Mouse (Mus musculus) liver, embryonic 16.5 days (tissue): ENCODE results near the gene Plekhm1. TPM values are rescaled to one million over a fixed set of nuclear protein-coding genes. Genes with fewer than 3 reads are reported as not detected.
"Not testable (repeated sequence)": the region's sequence is repeated elsewhere in the genome, so short reads cannot be mapped to it uniquely, and the experiment has no call there.

Experiments
- ATAC-seq: fragments of 200-750 bp; cut with Nextera tagmentation; 2 replicates; pipeline ENCODE4 v1.8.0; 2017; ENCODE audit warnings: low read depth, mild to moderate bottlenecking, moderate number of reproducible peaks, moderate library complexity
- H3K27ac ChIP-seq: fragments of 300-500 bp; sonication (generic); 2 replicates; pipeline ENCODE4 v1.5.1; 2014; ENCODE audit warnings: mild to moderate bottlenecking, low read length
- H3K27me3 ChIP-seq: fragments of 300-500 bp; sonication (generic); 2 replicates; pipeline ENCODE4 v1.6.1; 2014; ENCODE audit warnings: low read depth, low read length, mixed read lengths; ENCODE audit not compliant: control insufficient read depth, insufficient read depth
- H3K36me3 ChIP-seq: fragments of 300-500 bp; sonication (generic); 2 replicates; pipeline ENCODE4 v1.6.1; 2014; ENCODE audit warnings: mild to moderate bottlenecking; ENCODE audit not compliant: control insufficient read depth, insufficient read depth
- H3K4me1 ChIP-seq: fragments of 300-500 bp; sonication (generic); 2 replicates; pipeline ENCODE4 v1.6.1; 2014; ENCODE audit warnings: low read depth, low read length, mixed read lengths; ENCODE audit not compliant: control insufficient read depth
- H3K4me2 ChIP-seq: fragments of 300-500 bp; sonication (generic); 2 replicates; pipeline ENCODE4 v1.6.1; 2014; ENCODE audit warnings: low read depth, low read length, mixed read lengths
- H3K4me3 ChIP-seq: fragments of 300-500 bp; sonication (generic); 2 replicates; pipeline ENCODE4 v1.5.1; 2014; ENCODE audit warnings: low read depth, mild to moderate bottlenecking, low read length
- H3K9ac ChIP-seq: fragments of 300-500 bp; sonication (generic); 2 replicates; pipeline ENCODE4 v1.6.1; 2014; ENCODE audit warnings: low read depth, low read length
- H3K9me3 ChIP-seq: fragments of 300-500 bp; sonication (generic); replicated peaks from 2 replicates; pipeline ENCODE4 v1.6.1; 2016; ENCODE audit warnings: low read length; ENCODE audit not compliant: control insufficient read depth
- WGBS: fragments of 180-500 bp; shearing (Covaris S2); extraction: QIAGEN DNeasy Blood & Tissue Kit; methylation state at CpG from one replicate; pipeline ENCODE4 v1.1.7; 2014; ENCODE audit not compliant: insufficient replicate concordance; 5-methylcytosine and 5-hydroxymethylcytosine counted together
- polyA plus RNA-seq: library from polyadenylated mRNA; unstranded; fragments of >200 nt; fragmentation: Nextera tagmentation; extraction: Ambion mirVana; gene quantifications from 2 replicates; pipeline ENCODE4 v1.2.1, GENCODE M21; 2015

Gene Plekhm1
- polyA plus RNA-seq, 1 experiment from 2014 or later, result 4.1 TPM

DNA sequence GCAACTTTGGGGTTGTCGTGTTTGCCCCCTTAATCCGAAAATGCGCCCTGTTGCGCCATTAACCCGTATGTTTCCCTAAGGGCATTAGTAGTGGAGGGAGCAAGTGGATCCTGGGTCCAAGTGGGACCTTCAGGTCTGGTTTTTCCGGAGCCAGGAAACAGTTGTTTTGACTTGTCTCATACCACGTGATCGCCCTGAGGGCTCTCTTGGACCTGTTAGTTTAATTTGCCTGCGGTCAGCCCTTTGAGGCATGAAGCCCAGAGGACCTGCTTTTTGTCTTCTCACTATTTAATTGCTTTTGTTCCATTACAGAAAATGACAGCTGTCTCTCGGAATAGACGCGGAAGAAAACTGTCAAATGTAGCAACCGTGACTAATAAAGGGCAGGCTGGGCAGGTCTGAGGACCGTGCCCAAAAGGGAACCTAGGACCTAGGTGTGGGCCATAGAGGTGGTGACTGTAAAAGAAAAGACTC is 500 bp upstream of the Plekhm1 start:
- peak; percentile 25 for ATAC-seq
- H3K4me1 ChIP-seq, result peaks cover 18% of the 10 kb centered on the region
- peak overlapping the region; percentile 65 for H3K27ac ChIP-seq
- no peaks in the 10 kb centered on the region for H3K27me3 ChIP-seq
- 4% methylated on average over 14 of the region's 14 CpGs for whole genome bisulfite sequencing
- H3K4me3 ChIP-seq, result peak overlapping the region; percentile 93
- H3K36me3 ChIP-seq, result no peaks in the 10 kb centered on the region
- H3K4me2 ChIP-seq, result peak overlapping the region; percentile 84
- peak overlapping the region; percentile 60 for H3K9ac ChIP-seq
- no peaks in the 10 kb centered on the region for H3K9me3 ChIP-seq

DNA sequence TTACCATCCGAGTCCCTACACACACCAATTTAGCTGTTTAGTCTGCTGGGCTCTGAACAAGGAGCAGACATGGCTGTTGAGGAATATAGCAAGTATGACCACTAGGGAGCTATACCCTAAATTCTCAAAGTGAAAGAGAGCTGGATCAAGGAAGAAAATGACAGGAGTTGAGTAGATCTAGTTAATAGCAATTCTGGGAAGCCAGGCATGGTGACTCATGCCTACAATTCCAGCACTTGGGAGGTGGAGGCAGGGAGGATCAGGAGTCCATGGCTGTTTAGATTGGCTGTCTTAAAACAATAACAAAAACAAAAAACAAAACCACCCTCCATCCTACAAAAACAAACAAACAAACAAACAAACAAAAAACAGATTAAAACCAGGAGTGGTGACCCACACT is 1.2 kb downstream of the Plekhm1 start:
- Histone ChIP-seq H3K27ac (no peak overlapping the region), H3K4me3 (peak overlapping the region; percentile 93), H3K36me3 (no peaks in the 10 kb centered on the region), H3K9ac (no peak overlapping the region), H3K4me2 (peak overlapping the region; percentile 84), H3K4me1 (peaks cover 18% of the 10 kb centered on the region), H3K9me3 (no peaks in the 10 kb centered on the region), H3K27me3 (no peaks in the 10 kb centered on the region)
- ATAC-seq, result no peak
- WGBS, result 64% methylated on average over 1 of the region's 1 CpGs

- H3K4me1 ChIP-seq, result peaks cover 20% of the 10 kb centered on the region
- 77% methylated on average over 13 of the region's 13 CpGs for WGBS
Observed at GRCm38 (mm10) chr11:103408880-103409279, 3.6 kb downstream of the Plekhm1 start.

GRCm38 (mm10) chr11:103407136-103407535 is 5.4 kb downstream of the Plekhm1 start:
- H3K36me3 ChIP-seq, H3K9me3 ChIP-seq, H3K27me3 ChIP-seq, H3K4me3 ChIP-seq, H3K4me2 ChIP-seq, ATAC-seq, H3K9ac ChIP-seq, H3K27ac ChIP-seq: not testable (repeated sequence)
- 56% methylated on average over 5 of the region's 5 CpGs for WGBS
- peaks cover 16% of the 10 kb centered on the region for H3K4me1 ChIP-seq

More at GRCm38 (mm10) chr11:103408880-103409279, 3.6 kb downstream of the Plekhm1 start:
- Histone ChIP-seq H3K27ac (no peak overlapping the region), H3K4me3 (no peak overlapping the region), H3K27me3 (no peaks in the 10 kb centered on the region), H3K9me3 (no peaks in the 10 kb centered on the region), H3K9ac (no peak overlapping the region), H3K4me2 (no peak overlapping the region), H3K36me3 (no peaks in the 10 kb centered on the region)
- ATAC-seq, result no peak

DNA sequence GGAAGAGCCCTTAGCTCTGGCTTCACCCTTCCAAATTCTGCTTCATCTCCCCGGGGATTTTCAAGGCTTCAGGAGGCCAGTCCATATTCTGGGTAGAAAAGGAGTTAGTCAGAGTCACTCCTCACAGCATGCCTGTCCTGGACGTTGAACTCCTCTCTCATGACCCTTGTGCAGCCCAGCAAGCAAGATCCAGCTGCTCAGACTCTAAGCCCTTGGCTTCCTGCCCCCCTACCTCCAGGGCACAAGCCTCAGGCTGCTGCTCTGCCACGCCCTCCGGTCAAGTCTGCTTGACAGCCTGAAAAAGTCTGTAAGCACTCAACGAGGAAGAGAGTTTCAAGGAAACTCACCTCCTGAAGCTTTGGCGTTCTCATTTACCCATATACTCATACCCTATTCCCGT is 5.9 kb downstream of the Plekhm1 start:
- ATAC-seq, result no peak
- H3K36me3 ChIP-seq, result no peaks in the 10 kb centered on the region
- WGBS, result 57% methylated on average over 7 of the region's 7 CpGs

GRCm38 (mm10) chr11:103405814-103406213 is 6.7 kb downstream of the Plekhm1 start:
- no peak for ATAC-seq
- no peak overlapping the region for H3K4me2 ChIP-seq
- H3K9ac ChIP-seq, result no peak overlapping the region
- no peaks in the 10 kb centered on the region for H3K27me3 ChIP-seq
- H3K4me1 ChIP-seq, result peaks cover 4% of the 10 kb centered on the region
- H3K4me3 ChIP-seq, result no peak overlapping the region
- no peaks in the 10 kb centered on the region for H3K9me3 ChIP-seq
- H3K36me3 ChIP-seq, result no peaks in the 10 kb centered on the region
- WGBS, result 89% methylated on average over 1 of the region's 1 CpGs
- no peak overlapping the region for H3K27ac ChIP-seq

More for the DNA sequence above, 5.9 kb downstream of the Plekhm1 start:
- H3K4me3 ChIP-seq, result no peak overlapping the region
- H3K4me2 ChIP-seq, result no peak overlapping the region
- no peak overlapping the region for H3K9ac ChIP-seq
- H3K9me3 ChIP-seq, result no peaks in the 10 kb centered on the region
- H3K27ac ChIP-seq, result no peak overlapping the region
- peaks cover 12% of the 10 kb centered on the region for H3K4me1 ChIP-seq
- H3K27me3 ChIP-seq, result no peaks in the 10 kb centered on the region

- ATAC-seq, result peak; percentile 57
- Histone ChIP-seq H3K4me1 (peaks cover 3% of the 10 kb centered on the region; the same call in 1 of the 2 replicates), H3K36me3 (no peaks in the 10 kb centered on the region), H3K4me3 (no peak overlapping the region), H3K4me2 (no peak overlapping the region), H3K9ac (no peak overlapping the region), H3K9me3 (no peaks in the 10 kb centered on the region), H3K27me3 (no peaks in the 10 kb centered on the region), H3K27ac (no peak overlapping the region)
Observed at GRCm38 (mm10) chr11:103404618-103405017, 7.9 kb downstream of the Plekhm1 start.

- no peak for ATAC-seq
- no peak overlapping the region for H3K27ac ChIP-seq
- no peaks in the 10 kb centered on the region for H3K9me3 ChIP-seq
- H3K4me1 ChIP-seq, result peaks cover 3% of the 10 kb centered on the region; the same call in 1 of the 2 replicates
- no peak overlapping the region for H3K4me3 ChIP-seq
- no peaks in the 10 kb centered on the region for H3K36me3 ChIP-seq
- no peak overlapping the region for H3K9ac ChIP-seq
- H3K27me3 ChIP-seq, result no peaks in the 10 kb centered on the region
- WGBS, result 41% methylated on average over 4 of the region's 4 CpGs
- H3K4me2 ChIP-seq, result no peak overlapping the region
Observed at GRCm38 (mm10) chr11:103403776-103404175, 8.7 kb downstream of the Plekhm1 start.

DNA sequence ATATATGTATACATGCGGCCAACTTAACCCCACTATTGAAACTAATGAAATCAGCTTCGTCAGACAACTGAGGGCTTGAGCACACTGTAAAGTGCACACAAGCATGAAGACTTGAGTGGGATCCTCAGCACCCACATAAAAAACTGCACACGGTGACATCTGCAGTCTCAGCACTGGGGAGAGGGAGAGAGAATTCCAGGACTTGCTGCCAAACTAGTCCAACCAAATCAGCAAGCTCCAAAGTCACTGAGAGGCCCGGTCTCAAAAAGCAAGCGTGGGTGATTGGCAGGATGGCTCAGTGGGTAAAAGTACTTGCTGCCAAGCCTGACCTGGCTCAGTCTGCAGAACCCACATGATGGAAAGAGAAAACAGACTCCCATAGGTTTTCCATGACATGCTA is 9.7 kb downstream of the Plekhm1 start:
- H3K27ac ChIP-seq, result no peak overlapping the region
- ATAC-seq, result no peak
- peaks cover 3% of the 10 kb centered on the region; the same call in 1 of the 2 replicates for H3K4me1 ChIP-seq
- no peak overlapping the region for H3K4me3 ChIP-seq
- 79% methylated on average over 5 of the region's 5 CpGs for WGBS
- H3K9ac ChIP-seq, result no peak overlapping the region
- H3K4me2 ChIP-seq, result no peak overlapping the region
- no peaks in the 10 kb centered on the region for H3K27me3 ChIP-seq
- no peaks in the 10 kb centered on the region for H3K36me3 ChIP-seq
- no peaks in the 10 kb centered on the region for H3K9me3 ChIP-seq
